Mouse (Mus musculus): ENCODE measurements around the gene Phldb3.
A peak's percentile ranks its signal among the peaks of the same experiment; 100 is the strongest.

Gene Phldb3

DNA sequence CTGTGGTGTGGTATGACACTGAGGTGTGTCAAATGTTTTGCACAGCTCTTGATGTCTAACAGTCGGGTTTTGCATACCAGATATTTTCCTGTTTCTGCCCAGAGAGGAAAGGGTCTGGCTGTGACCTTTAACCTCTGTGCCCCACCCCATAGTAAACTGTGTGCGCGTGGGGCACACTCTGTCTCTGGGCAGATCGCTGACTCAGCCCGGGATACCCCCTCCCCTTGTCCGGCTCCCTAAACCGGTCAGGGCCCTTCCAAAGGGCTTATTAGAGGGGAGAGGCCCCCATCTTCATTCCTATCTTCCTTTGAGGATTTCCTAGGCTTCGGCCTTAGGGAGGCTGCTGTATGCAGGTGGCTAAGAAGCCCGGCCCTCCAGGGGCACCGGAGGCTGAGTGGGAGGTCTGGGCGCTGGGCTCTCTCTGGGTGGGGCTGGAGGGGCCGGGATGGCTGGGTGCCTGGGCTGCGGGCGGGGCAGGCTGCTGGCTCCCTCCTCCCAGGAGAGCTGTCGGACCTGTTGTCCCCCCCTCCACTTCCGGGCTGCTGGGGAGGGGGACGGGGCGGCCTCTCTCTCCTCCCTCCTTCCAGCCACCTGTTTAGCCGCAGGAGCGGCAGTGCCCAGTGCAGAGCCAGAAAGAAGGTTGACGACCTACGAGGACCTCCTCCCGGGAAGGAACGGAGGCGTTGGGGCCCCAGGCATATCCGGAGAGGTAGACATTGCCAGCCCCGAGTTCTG, at the start of gene Phldb3:
Gene Phldb3 (plus strand): TSS at position 620 of the 735 bp plus-strand sequence.
- ATAC-seq (ENCODE audit: insufficient number of reproducible peaks, low FRiP score, low TSS enrichment): no peak

DNA sequence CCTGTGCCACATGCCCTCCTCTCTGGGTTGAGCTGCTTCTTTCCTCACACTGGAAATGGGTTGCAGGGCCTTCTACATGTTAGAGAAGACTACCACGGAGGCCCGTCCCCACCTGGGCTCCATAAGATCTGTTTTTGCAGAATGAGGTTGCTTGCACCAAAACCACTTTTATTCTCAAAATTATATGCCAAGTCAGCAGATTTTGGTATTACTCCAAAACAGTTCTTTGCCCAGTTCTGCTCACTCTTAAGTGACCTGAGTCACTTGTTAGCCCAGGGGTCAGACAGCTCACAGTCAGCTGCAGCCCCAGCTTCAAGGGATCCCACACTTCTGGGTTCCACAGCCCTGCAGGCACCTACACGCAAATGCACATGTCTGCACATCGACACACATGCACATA, 49.1 kb upstream of the Phldb3 start:
- no peak for ATAC-seq (ENCODE audit: insufficient number of reproducible peaks, low FRiP score, low TSS enrichment)

GRCm38 (mm10) chr7:24563191-24563836, 47.2 kb upstream of the Phldb3 start:
- no peak for ATAC-seq (ENCODE audit: insufficient number of reproducible peaks, low FRiP score, low TSS enrichment)

GRCm38 (mm10) chr7:24563837-24564206, 46.7 kb upstream of the Phldb3 start:
- no peak for ATAC-seq (ENCODE audit: insufficient number of reproducible peaks, low FRiP score, low TSS enrichment)

DNA sequence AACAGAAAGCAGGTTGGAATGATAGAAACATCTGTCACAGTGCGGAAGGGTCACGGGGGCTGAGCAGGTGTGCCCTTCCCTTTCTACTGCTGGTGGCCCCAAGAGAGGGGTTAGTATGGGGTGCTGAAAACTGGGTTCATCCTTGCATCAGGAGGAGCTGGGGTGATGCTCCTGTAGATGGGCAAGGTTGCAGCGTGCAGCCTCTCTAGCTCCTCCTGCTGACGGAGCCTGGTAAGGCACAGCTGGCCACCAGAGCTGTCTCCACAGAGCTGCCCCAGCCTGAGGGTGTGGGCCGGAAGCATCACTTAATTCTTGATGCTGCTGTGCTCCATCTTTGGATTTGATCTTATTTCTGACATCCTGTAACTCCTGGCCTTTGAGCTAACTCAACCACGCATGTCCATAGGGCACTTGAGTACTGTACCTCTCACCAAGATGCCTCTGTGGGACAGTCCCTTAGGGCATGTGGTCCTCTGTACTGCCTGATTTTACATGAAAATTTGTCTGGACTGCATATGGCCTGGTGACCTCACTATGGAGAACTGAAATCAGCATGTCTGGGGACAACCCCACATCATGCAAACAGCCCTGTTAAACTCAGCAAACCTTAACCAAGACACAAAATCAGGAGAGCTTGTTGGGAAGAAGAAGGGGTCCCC, 45.8 kb upstream of the Phldb3 start:
- ATAC-seq (ENCODE audit: insufficient number of reproducible peaks, low FRiP score, low TSS enrichment): peak; percentile 49; the same call in 1 of the 2 replicates

GRCm38 (mm10) chr7:24565627-24566026, 44.9 kb upstream of the Phldb3 start:
- ATAC-seq (ENCODE audit: insufficient number of reproducible peaks, low FRiP score, low TSS enrichment): no peak

DNA sequence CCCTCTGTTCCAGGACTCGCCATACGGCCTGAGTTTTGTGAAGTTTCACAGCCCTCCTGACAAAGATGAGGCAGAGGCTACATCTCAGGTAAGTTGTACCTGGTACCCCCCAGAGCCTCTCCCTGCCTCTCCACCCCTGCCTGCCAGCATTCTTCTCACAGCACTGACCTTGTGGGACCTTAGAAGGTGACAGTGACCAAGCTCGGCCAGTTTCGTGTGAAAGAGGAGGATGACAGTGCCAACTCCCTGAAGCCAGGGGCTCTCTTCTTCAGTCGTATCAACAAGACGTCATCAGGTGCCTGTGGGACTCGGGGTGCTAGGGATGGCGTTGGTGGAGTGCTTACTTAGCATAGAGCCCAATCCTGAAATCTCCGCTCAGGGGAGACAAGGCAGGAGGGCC, 44.4 kb upstream of the Phldb3 start:
- no peak for ATAC-seq (ENCODE audit: insufficient number of reproducible peaks, low FRiP score, low TSS enrichment)

DNA sequence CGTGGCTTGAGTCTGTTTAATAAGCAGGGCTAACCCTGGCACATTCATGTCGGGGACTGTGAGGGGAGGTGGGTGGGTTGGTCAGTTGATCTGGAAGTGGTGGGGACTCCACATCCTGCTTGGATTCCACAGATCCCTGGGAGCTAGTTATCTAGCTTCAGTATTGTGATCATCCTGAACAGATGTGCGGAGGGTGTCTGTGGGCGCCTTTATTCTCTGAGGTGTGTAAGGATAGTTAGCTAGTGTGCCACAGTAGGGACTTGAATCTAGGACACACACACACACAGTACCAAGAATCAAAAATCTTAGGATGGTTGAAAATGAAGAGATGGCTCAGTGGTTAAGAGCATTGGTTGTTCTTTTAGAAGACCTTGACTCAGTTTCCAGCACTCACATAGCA, 42.1 kb upstream of the Phldb3 start:
- no peak for ATAC-seq (ENCODE audit: insufficient number of reproducible peaks, low FRiP score, low TSS enrichment)

DNA sequence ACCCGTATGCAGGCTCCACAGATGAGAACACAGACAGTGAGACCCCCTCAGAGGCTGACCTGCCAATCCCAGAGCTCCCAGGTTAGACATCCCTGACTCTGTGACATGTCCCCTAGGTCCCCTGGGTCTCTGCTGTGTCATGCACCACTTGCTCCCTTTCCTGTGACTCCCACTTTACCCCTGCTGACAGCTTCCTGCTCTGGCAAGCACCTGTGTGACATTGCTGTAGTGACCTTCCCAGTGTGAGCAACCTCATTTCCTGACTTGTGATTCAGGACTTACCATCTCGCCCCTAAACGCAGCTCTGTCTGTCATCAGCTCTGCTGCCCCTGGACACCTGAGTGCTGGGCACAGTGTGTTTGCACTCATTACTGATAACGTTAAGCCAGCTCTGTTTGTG, 39.5 kb upstream of the Phldb3 start:
- no peak for ATAC-seq (ENCODE audit: insufficient number of reproducible peaks, low FRiP score, low TSS enrichment)

DNA sequence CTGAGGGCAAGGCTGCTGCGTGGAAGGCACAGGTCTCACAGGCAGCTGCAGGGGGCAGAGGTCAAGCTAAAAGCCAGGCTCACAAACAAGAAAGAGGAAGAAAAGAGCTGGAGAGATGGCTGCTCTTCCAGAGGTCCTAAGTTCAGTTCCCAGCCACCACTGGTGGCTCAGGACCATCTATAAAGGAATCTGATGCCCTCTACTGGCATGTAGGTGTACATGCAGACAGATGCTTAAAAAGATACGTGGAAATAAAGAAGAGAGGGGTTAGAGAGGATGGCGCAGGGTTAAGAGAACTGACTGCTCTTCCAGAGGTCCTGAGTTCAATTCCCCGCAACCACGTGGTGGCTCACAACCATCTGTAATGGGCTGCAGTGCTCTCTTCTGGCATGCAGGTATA, 38.1 kb upstream of the Phldb3 start:
- no peak for ATAC-seq (ENCODE audit: insufficient number of reproducible peaks, low FRiP score, low TSS enrichment)

DNA sequence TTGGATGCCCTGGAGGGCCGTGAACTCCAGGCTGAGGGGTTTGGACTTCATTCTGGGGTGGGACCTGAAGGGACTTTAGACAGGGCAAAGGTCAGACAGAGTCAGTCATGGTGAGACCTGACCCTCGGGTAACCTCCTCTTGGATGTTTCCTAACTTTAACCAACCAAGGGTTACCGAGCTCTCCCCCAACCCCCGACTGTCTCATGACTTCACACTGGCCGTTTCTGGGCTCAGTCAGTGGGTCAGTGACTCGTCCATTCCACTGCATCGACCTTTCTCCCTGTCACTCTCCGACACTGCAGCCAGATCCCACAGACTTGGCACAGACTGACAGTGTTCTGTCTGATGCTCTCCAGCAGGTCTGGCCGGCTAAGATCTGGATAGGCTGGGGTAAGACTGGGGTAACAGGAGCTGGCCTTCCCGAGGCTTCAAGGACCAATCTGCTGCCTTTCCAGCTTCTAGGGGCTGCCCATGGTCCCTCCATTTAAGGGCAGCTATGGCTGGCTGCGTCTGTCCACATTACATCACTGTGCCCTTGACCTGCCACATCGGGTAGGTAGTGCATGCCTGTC, 36.3 kb upstream of the Phldb3 start:
- no peak for ATAC-seq (ENCODE audit: insufficient number of reproducible peaks, low FRiP score, low TSS enrichment)

DNA sequence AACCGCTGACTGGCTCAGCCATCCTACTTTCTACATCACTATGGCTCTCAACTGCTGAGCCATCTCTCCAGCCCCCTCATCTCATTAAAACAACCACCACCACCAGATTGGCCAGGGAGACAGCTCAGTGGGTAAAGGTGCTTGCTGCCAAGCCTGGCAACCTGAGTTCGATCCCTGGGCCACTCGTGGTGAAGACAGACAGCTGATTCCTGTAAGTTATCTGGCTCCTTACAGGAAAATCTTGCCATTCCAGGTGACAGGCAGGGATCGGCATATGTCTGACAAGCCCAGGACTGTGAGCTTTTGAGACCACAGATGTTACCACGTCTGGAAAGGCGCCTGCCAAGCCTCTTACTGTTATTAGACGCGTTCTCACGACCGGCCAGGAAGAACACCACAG, 32.8 kb upstream of the Phldb3 start:
- ATAC-seq (ENCODE audit: insufficient number of reproducible peaks, low FRiP score, low TSS enrichment): no peak

GRCm38 (mm10) chr7:24584876-24585275, 25.7 kb upstream of the Phldb3 start:
- no peak for ATAC-seq (ENCODE audit: insufficient number of reproducible peaks, low FRiP score, low TSS enrichment)

DNA sequence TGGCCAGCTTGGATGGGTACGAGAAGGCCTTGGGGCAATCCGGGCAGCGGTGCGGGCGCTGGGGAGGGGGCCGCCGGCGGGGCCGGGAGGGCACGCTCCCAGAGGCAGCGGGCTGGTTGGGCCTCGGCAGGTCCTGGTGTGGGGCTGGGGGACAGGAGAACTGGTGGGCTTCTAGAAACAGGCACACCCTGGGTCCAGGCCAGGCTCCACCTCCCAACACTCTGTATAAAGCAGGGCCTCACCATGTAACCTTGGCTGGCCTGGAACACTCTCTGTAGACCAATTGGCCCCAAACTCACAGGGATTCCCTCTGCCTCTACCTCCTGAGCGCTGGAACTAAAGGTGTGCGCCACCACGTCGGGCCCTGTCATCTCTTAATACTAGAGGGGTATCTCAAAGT, 24.6 kb upstream of the Phldb3 start:
- no peak for ATAC-seq (ENCODE audit: insufficient number of reproducible peaks, low FRiP score, low TSS enrichment)

- ATAC-seq (ENCODE audit: insufficient number of reproducible peaks, low FRiP score, low TSS enrichment): no peak
These were observed 23.7 kb upstream of the Phldb3 start for GRCm38 (mm10) chr7:24586828-24587227.

DNA sequence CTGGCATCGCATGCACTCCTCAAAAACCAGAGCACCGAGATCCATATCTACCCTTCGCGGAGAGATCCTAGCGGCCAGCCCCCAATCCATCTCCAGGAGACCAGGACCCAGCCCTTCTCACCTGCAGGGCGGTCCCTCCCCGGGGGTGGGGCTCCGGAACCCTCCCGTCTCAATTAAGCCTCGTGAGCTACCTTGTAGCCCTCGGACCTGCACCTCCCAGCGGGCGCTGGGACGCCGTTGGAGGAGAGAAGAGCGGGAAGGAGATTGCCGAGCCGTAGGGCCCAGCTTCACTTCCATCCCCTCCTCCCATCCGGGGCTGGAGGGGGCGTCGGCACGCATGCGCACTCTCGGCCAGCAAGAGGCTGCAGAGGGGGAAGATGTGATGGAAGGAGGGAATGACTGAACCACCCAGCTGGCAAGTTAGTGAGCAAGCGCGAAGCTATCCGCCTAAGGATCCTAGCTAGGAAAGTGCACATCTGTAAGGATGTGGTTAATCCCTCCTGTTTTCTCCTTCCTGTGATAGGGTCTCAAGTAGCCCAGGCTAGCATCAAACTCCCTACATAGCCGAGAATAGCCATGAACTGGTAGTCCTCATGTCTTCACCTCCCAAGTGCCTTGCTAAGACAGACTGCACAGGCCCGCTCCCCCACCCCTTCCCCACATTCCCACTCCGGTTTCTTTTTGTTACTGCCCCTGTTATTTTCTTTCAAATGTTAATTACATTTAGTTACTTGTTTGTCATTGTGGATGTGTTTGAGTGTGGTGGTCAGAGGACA, 23.0 kb upstream of the Phldb3 start, which contains the start of the genes Ethe1 and Zfp575:
Gene Ethe1 (plus strand): TSS at position 214 of the 776 bp plus-strand sequence.
Gene Zfp575 (minus strand): TSS at position 312 of the 776 bp plus-strand sequence.
- peak; percentile 31; the same call in 1 of the 2 replicates for ATAC-seq (ENCODE audit: insufficient number of reproducible peaks, low FRiP score, low TSS enrichment)

GRCm38 (mm10) chr7:24588336-24588735, 22.2 kb upstream of the Phldb3 start:
- ATAC-seq (ENCODE audit: insufficient number of reproducible peaks, low FRiP score, low TSS enrichment): no peak

DNA sequence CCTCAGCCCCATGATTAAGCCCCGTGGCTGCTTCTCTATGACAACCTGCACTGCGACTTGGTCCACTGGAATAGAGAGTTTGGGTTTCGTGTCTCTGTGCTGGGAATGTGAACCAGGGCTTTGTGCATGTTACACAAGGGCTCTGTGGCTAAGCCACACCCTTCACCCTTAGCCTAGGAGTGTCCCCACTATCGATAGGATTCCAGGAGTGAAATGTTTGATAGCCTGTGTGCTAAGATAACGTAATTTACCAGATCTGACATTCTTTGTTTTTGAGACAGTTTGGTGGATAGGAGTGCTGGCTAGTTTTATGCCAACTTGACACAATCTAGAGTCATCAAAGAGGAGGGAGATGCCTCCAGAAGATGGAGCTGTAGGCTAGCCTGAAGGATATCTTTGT, 18.8 kb upstream of the Phldb3 start:
- no peak for ATAC-seq (ENCODE audit: insufficient number of reproducible peaks, low FRiP score, low TSS enrichment)

DNA sequence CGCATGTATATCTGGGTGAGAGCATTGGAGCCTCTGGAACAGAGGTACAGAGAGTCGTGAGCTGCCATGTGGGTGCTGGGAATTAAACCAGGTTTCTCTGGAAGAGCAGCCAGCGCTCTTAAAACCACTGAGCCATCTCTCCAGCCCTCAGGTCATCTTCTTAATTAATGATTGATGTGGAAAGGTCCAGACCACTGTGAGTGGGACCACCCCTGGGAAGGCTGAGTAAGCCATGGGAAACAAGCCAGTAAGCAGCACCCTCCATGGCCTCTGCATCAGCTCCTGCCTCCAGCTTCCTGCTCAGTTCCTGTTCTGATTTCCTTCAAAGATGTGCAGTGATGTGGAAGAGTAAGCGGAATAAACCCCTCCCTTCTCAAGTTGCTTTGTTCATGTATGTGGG, 18.4 kb upstream of the Phldb3 start:
- no peak for ATAC-seq (ENCODE audit: insufficient number of reproducible peaks, low FRiP score, low TSS enrichment)

DNA sequence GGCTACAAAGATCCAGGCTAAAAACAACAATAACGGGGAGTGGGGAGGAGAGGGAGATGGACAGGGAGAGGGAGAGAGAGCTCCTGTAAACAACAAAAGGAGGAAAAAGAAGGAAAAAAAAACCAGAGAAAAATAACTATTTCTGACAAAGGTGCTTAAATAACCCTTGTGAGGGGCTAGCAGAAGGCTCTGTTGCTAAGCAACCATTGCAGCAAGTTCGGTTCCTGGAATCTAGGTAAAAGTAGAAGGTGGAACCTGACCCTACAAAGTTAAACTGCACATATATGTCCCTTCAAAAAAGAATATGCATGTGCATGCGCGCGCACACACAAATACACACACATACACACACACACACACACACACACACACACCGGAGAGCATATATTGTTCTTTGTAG, 17.8 kb upstream of the Phldb3 start:
- no peak for ATAC-seq (ENCODE audit: insufficient number of reproducible peaks, low FRiP score, low TSS enrichment)

Measured in cerebellum, adult (tissue).